Mouse (Mus musculus) cerebellum, adult 2 months (tissue): ENCODE measurements around the gene Fry.

ENCODE experiments used
- CTCF ChIP-seq: fragments of 200-500 bp; IDR thresholded peaks from 2 replicates; pipeline ENCODE4 v1.5.1; 2011; ENCODE audit warnings: low read depth, mild to moderate bottlenecking, control low read depth, low read length, moderate library complexity, borderline replicate concordance; ENCODE audit not compliant: insufficient read depth
- POLR2A ChIP-seq: fragments of 200-500 bp; IDR thresholded peaks from 2 replicates; pipeline ENCODE4 v1.6.1; 2011; ENCODE audit warnings: low read length, control low read depth, borderline replicate concordance; ENCODE audit not compliant: insufficient read depth

GRCm38 (mm10) chr5:150485198-150485597 is 366.8 kb downstream of the Fry start:
- no peak; the same call in 1 of the 2 replicates for TF ChIP-seq CTCF
- no peak for TF ChIP-seq POLR2A
